Mouse (Mus musculus) kidney, adult 2 months (tissue): ENCODE data around the gene Gm13288. TPM values are rescaled to one million over a fixed set of nuclear protein-coding genes. Genes with fewer than 3 reads are reported as not detected.
A peak's percentile ranks its signal among the peaks of the same experiment; 100 is the strongest.
"Not testable (repeated sequence)": the region's sequence is repeated elsewhere in the genome, so short reads cannot be mapped to it uniquely, and the experiment has no call there.

Source experiments
- DNase-seq: peaks from one replicate; pipeline ENCODE4 v3.0.0; 2021
- H3K27ac ChIP-seq: fragments of 200-500 bp; 2 replicates; pipeline ENCODE4 v1.5.1; 2012; ENCODE audit warnings: low read depth, low read length, control low read depth, inconsistent platforms; ENCODE audit not compliant: insufficient read depth
- H3K27me3 ChIP-seq: fragments of 200-500 bp; replicated peaks from 2 replicates; pipeline ENCODE4 v1.6.1; 2012; ENCODE audit warnings: mild to moderate bottlenecking, moderate library complexity, low read length, inconsistent platforms; ENCODE audit not compliant: control insufficient read depth, insufficient read depth
- H3K36me3 ChIP-seq: fragments of 200-500 bp; 2 replicates; pipeline ENCODE4 v1.6.1; 2012; ENCODE audit warnings: mild to moderate bottlenecking, moderate library complexity, low read length, inconsistent platforms; ENCODE audit not compliant: control insufficient read depth, insufficient read depth
- H3K4me1 ChIP-seq: fragments of 200-500 bp; 2 replicates; pipeline ENCODE4 v1.6.1; 2011; ENCODE audit warnings: low read length; ENCODE audit not compliant: control insufficient read depth, insufficient read depth
- H3K4me3 ChIP-seq: fragments of 200-500 bp; 2 replicates; pipeline ENCODE4 v1.5.1; 2011; ENCODE audit warnings: mild to moderate bottlenecking, low read depth, low read length, control low read depth; ENCODE audit not compliant: insufficient read depth
- CTCF ChIP-seq: fragments of 200-500 bp; conservative IDR thresholded peaks from 2 replicates; pipeline ENCODE4 v1.5.1; 2011; ENCODE audit warnings: low read depth, mild to moderate bottlenecking, control low read depth, low read length, moderate library complexity, mixed read lengths; ENCODE audit not compliant: insufficient read depth, insufficient read length
- POLR2A ChIP-seq: fragments of 200-500 bp; IDR thresholded peaks from one replicate; pipeline ENCODE4 v1.6.1; 2011; ENCODE audit warnings: low read depth, low read length, control low read depth
- WGBS: fragments of 180-500 bp; shearing (Covaris S2); methylation state at CpG from one replicate; pipeline ENCODE4 v1.1.7; 2018; 5-methylcytosine and 5-hydroxymethylcytosine counted together
- polyA plus RNA-seq: library from polyadenylated mRNA; depleted of rRNA; stranded (reverse); fragments of >200 nt; gene quantifications from 2 replicates; pipeline ENCODE4 v1.2.3, GENCODE M21; 2012; rRNA removed

Gm13288 gene
- polyA plus RNA-seq: not detected in 2 replicates

- H3K4me1 ChIP-seq, H3K36me3 ChIP-seq, H3K27me3 ChIP-seq, H3K27ac ChIP-seq, DNase-seq, H3K4me3 ChIP-seq: not testable (repeated sequence)
- no CpG with 5 or more reads among the region's 8 CpGs for WGBS
These were observed at the start of gene Gm13288 for GRCm38 (mm10) chr4:88805231-88805630. Gene Gm13288, plus strand, starts transcription at chr4:88805531.

GRCm38 (mm10) chr4:88756581-88757513, 48.5 kb upstream of the Gm13288 start:
- H3K36me3 ChIP-seq, DNase-seq, H3K4me1 ChIP-seq, H3K27me3 ChIP-seq: not testable (repeated sequence)
- 8% methylated on average over 28 of the region's 31 CpGs for WGBS
- Histone ChIP-seq H3K4me3 (peak overlapping the region; percentile 97), H3K27ac (peak overlapping the region; percentile 96)

- Histone ChIP-seq H3K4me3 (peak overlapping the region; percentile 97), H3K27ac (peak overlapping the region; percentile 96)
- TF ChIP-seq CTCF: peak; percentile 59
- under 1% methylated on average over 21 of the region's 21 CpGs for WGBS
- peak; percentile 93 for DNase-seq
- H3K4me1 ChIP-seq, H3K27me3 ChIP-seq, H3K36me3 ChIP-seq: not testable (repeated sequence)
These were observed 47.7 kb upstream of the Gm13288 start for GRCm38 (mm10) chr4:88757628-88758031.

GRCm38 (mm10) chr4:88758751-88759150, 46.6 kb upstream of the Gm13288 start:
- H3K27me3 ChIP-seq, H3K4me1 ChIP-seq, H3K36me3 ChIP-seq, DNase-seq, H3K4me3 ChIP-seq, H3K27ac ChIP-seq: not testable (repeated sequence)
- 92% methylated on average over 9 of the region's 9 CpGs for WGBS

- H3K4me1 ChIP-seq, H3K36me3 ChIP-seq, H3K27me3 ChIP-seq: not testable (repeated sequence)
- Histone ChIP-seq H3K4me3 (peak within 1 kb of the TSS; percentile 48; the same call in 1 of the 2 replicates), H3K27ac (peak within 1 kb of the TSS; percentile 81; the same call in 1 of the 2 replicates)
- DNase-seq: peak; percentile 49
- 15% methylated on average over 10 of the region's 14 CpGs for WGBS
These were observed 45.6 kb upstream of the Gm13288 start, which contains the start of gene Gm13283 for GRCm38 (mm10) chr4:88759610-88760268. Gene Gm13283, plus strand, starts transcription at chr4:88760119.

GRCm38 (mm10) chr4:88760431-88760830, 44.9 kb upstream of the Gm13288 start:
- DNase-seq: peak; percentile 90
- peak overlapping the region; percentile 81; the same call in 1 of the 2 replicates for H3K27ac ChIP-seq
- TF ChIP-seq CTCF (peak; percentile 38; the same call in 1 of the 2 replicates), POLR2A (peak; percentile 52)
- not testable (repeated sequence) for H3K4me1 ChIP-seq, H3K36me3 ChIP-seq, H3K27me3 ChIP-seq
- WGBS: under 1% methylated on average over 24 of the region's 28 CpGs
- H3K4me3 ChIP-seq: peak overlapping the region; percentile 48; the same call in 1 of the 2 replicates

- H3K27ac ChIP-seq, H3K36me3 ChIP-seq, H3K4me3 ChIP-seq, H3K27me3 ChIP-seq, H3K4me1 ChIP-seq: not testable (repeated sequence)
- DNase-seq: peak; percentile 60
- 62% methylated on average over 6 of the region's 8 CpGs for WGBS
These were observed 43.6 kb upstream of the Gm13288 start for GRCm38 (mm10) chr4:88761776-88762175.

GRCm38 (mm10) chr4:88762341-88762740, 43.0 kb upstream of the Gm13288 start:
- WGBS: 52% methylated on average over 9 of the region's 9 CpGs
- not testable (repeated sequence) for H3K4me1 ChIP-seq, H3K27ac ChIP-seq, H3K4me3 ChIP-seq, H3K27me3 ChIP-seq, H3K36me3 ChIP-seq
- peak; percentile 19 for DNase-seq
